Mouse (Mus musculus) olfactory bulb, adult 2 months (tissue): Measurements from ENCODE around the gene Gm2035. TPM values are rescaled to one million over a fixed set of nuclear protein-coding genes. Genes with fewer than 3 reads are reported as not detected.
"Not testable (repeated sequence)": the region's sequence is repeated elsewhere in the genome, so short reads cannot be mapped to it uniquely, and the experiment has no call there.

ENCODE experiments used
- H3K27ac ChIP-seq: fragments of 200-500 bp; 2 replicates; pipeline ENCODE4 v1.5.1; 2012; ENCODE audit warnings: low read depth, low read length; ENCODE audit not compliant: insufficient read depth
- H3K4me1 ChIP-seq: fragments of 200-500 bp; 2 replicates; pipeline ENCODE4 v1.6.1; 2012; ENCODE audit warnings: low read length; ENCODE audit not compliant: control insufficient read depth, insufficient read depth
- H3K4me3 ChIP-seq: fragments of 200-500 bp; 2 replicates; pipeline ENCODE4 v1.5.1; 2012; ENCODE audit warnings: mild to moderate bottlenecking, low read depth, low read length, moderate library complexity; ENCODE audit not compliant: insufficient read depth
- WGBS: fragments of 180-500 bp; shearing (Covaris S2); methylation state at CpG from one replicate; pipeline ENCODE4 v1.1.7; 2018; 5-methylcytosine and 5-hydroxymethylcytosine counted together
- polyA plus RNA-seq: library from polyadenylated mRNA; stranded (reverse); fragments of >200 nt; gene quantifications from 2 replicates; pipeline ENCODE4 v1.2.4, GENCODE M21; 2012; ENCODE audit warnings: low replicate concordance; ENCODE audit not compliant: missing spikeins, insufficient read depth, insufficient read length

Gene Gm2035
- polyA plus RNA-seq = not detected in 2 replicates

- not testable (repeated sequence) for H3K27ac ChIP-seq, H3K4me1 ChIP-seq, H3K4me3 ChIP-seq
- 70% methylated on average over 2 of the region's 2 CpGs for WGBS
These were observed at the start of gene Gm2035 for GRCm38 (mm10) chr12:87919721-87920120. Gene Gm2035 (minus strand): TSS chr12:87919857.

GRCm38 (mm10) chr12:87953780-87954179, 34.1 kb upstream of the Gm2035 start, which contains the start of gene Gm2042:
Gene Gm2042 (plus strand): TSS chr12:87954080.
- WGBS = 91% methylated on average over 2 of the region's 2 CpGs
- not testable (repeated sequence) for H3K4me1 ChIP-seq, H3K4me3 ChIP-seq, H3K27ac ChIP-seq

- not testable (repeated sequence) for H3K4me3 ChIP-seq, H3K4me1 ChIP-seq, H3K27ac ChIP-seq
- WGBS = 100% methylated on average over 1 of the region's 1 CpGs
These were observed 24.6 kb downstream of the Gm2035 start, which contains the start of gene Gm2022 for GRCm38 (mm10) chr12:87895070-87895469. Gene Gm2022 (plus strand): TSS chr12:87895370.

- not testable (repeated sequence) for H3K4me1 ChIP-seq, H3K4me3 ChIP-seq, H3K27ac ChIP-seq
- 86% methylated on average over 5 of the region's 5 CpGs for WGBS
These were observed 45.9 kb downstream of the Gm2035 start, which contains the start of gene Gm2016 for GRCm38 (mm10) chr12:87873772-87874171. Gene Gm2016 (plus strand): TSS chr12:87874072.

Other genes starting within 250 kb of the Gm2035 start
- not detected in 2 replicates for gene Gm21319, start 144.1 kb downstream of the Gm2035 start, polyA plus RNA-seq
- not detected in 2 replicates for gene Gm21936, start 124.3 kb downstream of the Gm2035 start, polyA plus RNA-seq
- gene BB287469, start 103.3 kb downstream of the Gm2035 start, polyA plus RNA-seq = not detected in 2 replicates
- not detected in 2 replicates for gene Gm2001, start 77.5 kb downstream of the Gm2035 start, polyA plus RNA-seq
- not detected in 2 replicates for gene Gm2016, start 45.8 kb downstream of the Gm2035 start, polyA plus RNA-seq
- gene Gm2022, start 24.5 kb downstream of the Gm2035 start, polyA plus RNA-seq = not detected in 2 replicates
- gene Gm2042, start 34.2 kb upstream of the Gm2035 start, polyA plus RNA-seq = not detected in 2 replicates
- gene Gm2075, start 92.0 kb upstream of the Gm2035 start, polyA plus RNA-seq = not detected in 2 replicates
- gene Gm6803, start 98.9 kb upstream of the Gm2035 start, polyA plus RNA-seq = not detected in 2 replicates
- gene Gm2056, start 107.1 kb upstream of the Gm2035 start, polyA plus RNA-seq = not detected in 2 replicates
- gene Gm16368, start 163.8 kb upstream of the Gm2035 start, polyA plus RNA-seq = not detected in 2 replicates